Mouse (Mus musculus) E14TG2a.4 (cell line): ENCODE measurements around the gene Il18.

Experiments used
- CTCF ChIP-seq: conservative IDR thresholded peaks from 2 replicates; pipeline ENCODE4 v1.5.1; 2014; ENCODE audit warnings: low read length
- NANOG ChIP-seq: IDR thresholded peaks from 2 replicates; pipeline ENCODE4 v1.6.1; 2014; ENCODE audit warnings: borderline replicate concordance, low read length, mixed read lengths

- TF ChIP-seq CTCF (no peak), NANOG (no peak)
Measured at GRCm38 (mm10) chr9:50533791-50534190, 20.8 kb upstream of the Il18 start.
